Comparison of ENCODE assay signal across 8 mouse cellular contexts in the genomic region with DNA sequence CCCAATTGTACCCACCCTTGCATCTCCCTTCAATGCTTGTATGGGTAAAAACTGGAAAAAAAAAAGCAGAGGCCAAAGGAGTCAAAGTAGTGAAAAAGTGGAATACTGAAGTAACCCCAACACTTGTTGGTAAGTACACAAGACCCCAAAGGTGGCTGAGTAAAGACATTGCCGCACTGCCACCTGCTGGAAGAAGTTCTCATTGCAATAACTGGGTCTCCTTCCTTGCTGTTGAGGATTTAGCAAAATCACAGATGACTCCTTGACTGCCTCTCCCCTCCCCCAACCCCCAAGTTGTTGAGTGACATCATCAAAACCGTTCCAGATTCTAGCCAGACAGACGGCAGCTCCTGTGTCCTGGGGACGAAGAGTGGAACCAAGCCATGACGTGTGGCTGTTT.
DNase-seq lines count a peak whose midpoint lies in the region; ATAC-seq and TF ChIP-seq lines count a peak whose summit lies in the region.

No protein-coding gene starts in this region.

- H3K36me3 ChIP-seq in hindbrain, embryonic 14.5 days (replicated peaks; ENCODE audit: control insufficient read depth, insufficient read depth) = no peaks in the 10 kb centered on the region
- H3K36me3 ChIP-seq in hindbrain, embryonic 12.5 days = no peaks in the 10 kb centered on the region
- H3K36me3 ChIP-seq in E14TG2a.4 (ENCODE audit: insufficient read depth, low read length) = no peaks in the 10 kb centered on the region

- no peaks in the 10 kb centered on the region for H3K9me3 ChIP-seq in hindbrain, embryonic 14.5 days (ENCODE audit: control insufficient read depth, low read length)
- no peaks in the 10 kb centered on the region for H3K9me3 ChIP-seq in hindbrain, embryonic 12.5 days (replicated peaks)
- no peaks in the 10 kb centered on the region for H3K9me3 ChIP-seq in E14TG2a.4 (ENCODE audit: low read length)

- H3K4me3 ChIP-seq in hindbrain, embryonic 14.5 days (replicated peaks; ENCODE audit: low read length) = no peak overlapping the region
- H3K4me3 ChIP-seq in hindbrain, embryonic 12.5 days = no peak overlapping the region
- H3K4me3 ChIP-seq in E14TG2a.4 (replicated peaks; ENCODE audit: low read length) = no peak overlapping the region

- no peak overlapping the region for H3K27ac ChIP-seq in hindbrain, embryonic 14.5 days
- no peak overlapping the region for H3K27ac ChIP-seq in hindbrain, embryonic 12.5 days

- H3K27me3 ChIP-seq in hindbrain, embryonic 14.5 days (ENCODE audit: control insufficient read depth, insufficient read depth, low read length) = no peaks in the 10 kb centered on the region
- H3K27me3 ChIP-seq in hindbrain, embryonic 12.5 days = no peaks in the 10 kb centered on the region
- peaks cover 4% of the 10 kb centered on the region; the same call in 1 of the 2 replicates for H3K27me3 ChIP-seq in E14TG2a.4 (ENCODE audit: insufficient read depth, low read length)

- H3K4me2 ChIP-seq in hindbrain, embryonic 14.5 days (replicated peaks) = no peak overlapping the region
- H3K4me2 ChIP-seq in hindbrain, embryonic 12.5 days (replicated peaks) = no peak overlapping the region

- no peak overlapping the region for H3K9ac ChIP-seq in hindbrain, embryonic 14.5 days
- no peak overlapping the region for H3K9ac ChIP-seq in hindbrain, embryonic 12.5 days

- peak; percentile 89 for DNase-seq in hindbrain, embryonic 14.5 days (ENCODE audit: low spot score)
- DNase-seq in adrenal gland, postnatal 10 days = peak; percentile 76
- DNase-seq in embryo, embryonic 9.5 days (ENCODE audit: extremely low spot score) = peak; percentile 71
- DNase-seq in layer of hippocampus, postnatal 25 days (ENCODE audit: extremely low spot score in 1 of 2, low spot score in 1 of 2) = peak; percentile 67 to 94
- peak; percentile 67 for DNase-seq in mesoderm, embryonic 11.5 days (ENCODE audit: low read depth, low spot score)
- peak; percentile 53 to 63 for DNase-seq in thymus, postnatal 36 days

- TF ChIP-seq CTCF in E14TG2a.4 (conservative IDR thresholded peaks at IDR 0.05; ENCODE audit: low read length) = peak; percentile 63

- WGBS in hindbrain, embryonic 14.5 days = 45% methylated on average over 5 of the region's 5 CpGs
- WGBS in hindbrain, embryonic 12.5 days = 51% methylated on average over 5 of the region's 5 CpGs

- no peak for ATAC-seq in hindbrain, embryonic 14.5 days (ENCODE audit: low FRiP score)
- ATAC-seq in hindbrain, embryonic 12.5 days (ENCODE audit: low FRiP score) = no peak

- no peaks in the 10 kb centered on the region for H3K4me1 ChIP-seq in hindbrain, embryonic 14.5 days (replicated peaks; ENCODE audit: control insufficient read depth, insufficient read depth, low read length)
- no peaks in the 10 kb centered on the region for H3K4me1 ChIP-seq in hindbrain, embryonic 12.5 days
- H3K4me1 ChIP-seq in E14TG2a.4 (replicated peaks; ENCODE audit: low read depth, low read length) = no peaks in the 10 kb centered on the region
